Mouse (Mus musculus): ENCODE results near the gene Tubgcp2. TPM values are rescaled to one million over a fixed set of nuclear protein-coding genes. Genes with fewer than 3 reads are reported as not detected.

Tubgcp2 gene
- polyA plus RNA-seq, 1 experiment from 2014 or later, result 28.8 TPM

DNA sequence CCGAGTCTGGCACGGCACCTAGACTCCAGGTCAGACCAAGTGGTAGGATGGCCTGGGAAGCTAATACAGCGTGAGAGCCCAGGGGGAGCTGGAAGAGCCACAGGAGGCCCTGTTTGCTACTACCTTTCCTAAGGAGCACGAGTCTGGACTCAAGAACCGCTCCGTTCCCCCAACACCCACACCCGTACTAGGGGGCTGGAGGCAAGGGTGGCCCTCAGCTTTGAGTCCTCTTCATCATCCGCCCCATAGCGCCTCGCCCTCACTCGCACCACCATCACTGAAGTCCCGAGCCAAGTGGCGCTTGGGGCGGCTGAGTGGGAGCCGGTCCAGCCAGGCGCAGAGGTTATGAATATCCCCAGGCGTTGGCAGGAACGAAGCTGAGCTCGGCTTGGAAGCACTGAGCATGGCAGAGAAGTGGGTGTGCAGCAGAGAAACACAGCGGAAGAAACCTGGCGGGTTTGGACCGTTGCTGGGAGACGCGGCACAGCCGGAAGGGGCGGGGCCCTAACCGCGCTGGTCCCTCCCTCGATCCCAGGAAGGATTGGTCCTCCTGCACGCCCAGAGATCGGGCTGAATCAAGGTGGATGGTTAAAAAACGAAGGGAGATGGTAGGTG lies 58.1 kb downstream of the Tubgcp2 start, which contains the start of gene 6430531B16Rik:
Gene 6430531B16Rik, minus strand, starts transcription at position 478 of the 615 bp plus-strand sequence.
- H3K36me3 ChIP-seq, result no peaks in the 10 kb centered on the region
- H3K4me3 ChIP-seq (replicated peaks), result peak within 1 kb of the TSS; percentile 58
- peaks cover 12% of the 10 kb centered on the region for H3K4me1 ChIP-seq (replicated peaks)
- no peaks in the 10 kb centered on the region for H3K9me3 ChIP-seq (replicated peaks)
- peak within 1 kb of the TSS; percentile 49 for H3K9ac ChIP-seq
- H3K27me3 ChIP-seq, result no peaks in the 10 kb centered on the region
- peak within 1 kb of the TSS; percentile 79 for H3K4me2 ChIP-seq
- DNase-seq (peak; percentile 52), ATAC-seq (ENCODE audit: low read depth) (peak; percentile 77)
- WGBS (ENCODE audit: insufficient replicate concordance), result 7% methylated on average over 32 of the region's 32 CpGs
- no peak within 1 kb of the TSS for H3K27ac ChIP-seq

DNA sequence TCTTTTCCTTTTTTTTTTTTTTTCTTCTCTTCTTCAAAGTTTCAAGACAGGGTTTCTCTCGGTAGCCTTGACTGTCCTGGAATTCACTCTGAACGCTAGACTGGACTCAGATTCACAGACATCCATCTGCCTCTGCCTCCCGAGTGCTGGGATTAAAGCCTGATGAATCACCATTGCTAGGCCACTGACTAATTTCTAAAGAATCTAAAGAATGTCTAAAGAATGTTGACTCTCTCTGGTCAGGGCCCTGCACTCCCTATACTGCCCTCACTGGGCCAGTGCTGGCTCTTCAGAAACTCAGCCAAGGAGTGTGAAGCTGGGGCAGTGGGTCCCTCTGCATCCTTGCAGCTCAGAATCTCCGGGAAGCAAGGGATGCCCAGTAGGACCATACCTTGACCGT lies 61.0 kb downstream of the Tubgcp2 start:
- no peak overlapping the region for H3K27ac ChIP-seq
- 51% methylated on average over 5 of the region's 5 CpGs for WGBS (ENCODE audit: insufficient replicate concordance)
- H3K9me3 ChIP-seq (replicated peaks), result no peaks in the 10 kb centered on the region
- no peak overlapping the region for H3K4me2 ChIP-seq
- H3K36me3 ChIP-seq, result no peaks in the 10 kb centered on the region
- H3K4me1 ChIP-seq (replicated peaks), result peaks cover 12% of the 10 kb centered on the region
- H3K9ac ChIP-seq, result no peak overlapping the region
- ATAC-seq (ENCODE audit: low read depth) (no peak), DNase-seq (no peak)
- H3K27me3 ChIP-seq, result no peaks in the 10 kb centered on the region
- H3K4me3 ChIP-seq (replicated peaks), result no peak overlapping the region

DNA sequence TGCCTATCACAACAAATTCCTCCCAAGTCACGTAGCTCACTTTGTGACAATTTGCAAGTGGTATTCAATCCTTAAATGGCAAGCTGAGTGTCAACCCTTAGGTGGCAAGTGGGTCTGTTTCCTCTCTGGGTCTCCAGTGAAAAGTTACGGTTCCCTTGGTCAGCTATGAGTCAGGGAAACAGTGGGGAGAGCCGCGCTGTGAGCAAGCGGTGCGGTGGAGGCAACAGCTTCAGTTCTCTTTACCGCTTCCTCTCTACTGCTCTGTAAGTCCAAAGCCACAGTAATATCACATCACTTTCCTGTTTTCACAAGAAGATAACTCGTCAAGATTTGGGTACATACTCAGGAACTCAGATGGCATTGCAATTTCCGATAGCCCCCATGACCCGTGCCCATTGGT lies 62.2 kb downstream of the Tubgcp2 start:
- WGBS (ENCODE audit: insufficient replicate concordance), result 41% methylated on average over 10 of the region's 10 CpGs
- ATAC-seq (ENCODE audit: low read depth), result no peak

DNA sequence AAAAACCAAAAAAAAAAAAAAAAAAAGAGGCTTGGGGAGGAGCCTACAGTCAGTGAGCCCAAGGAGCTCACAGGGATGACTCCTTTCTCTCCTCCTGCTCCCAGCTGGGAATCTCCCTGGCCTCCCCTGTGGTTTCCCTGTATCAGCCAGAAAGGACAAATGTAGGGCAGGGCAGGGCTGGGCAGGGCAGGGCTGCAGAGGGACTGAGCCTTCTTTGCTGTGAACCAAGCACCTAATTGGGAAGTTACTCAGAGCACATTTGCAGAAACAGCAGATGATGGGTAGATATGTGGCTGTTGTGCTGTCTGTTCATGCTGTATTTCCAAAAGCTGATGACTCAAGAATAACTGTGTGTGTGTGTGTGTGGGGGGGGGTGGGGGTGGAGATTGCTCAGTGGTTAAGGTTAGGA lies 63.5 kb downstream of the Tubgcp2 start:
- no peaks in the 10 kb centered on the region for H3K9me3 ChIP-seq (replicated peaks)
- H3K27ac ChIP-seq, result no peak overlapping the region
- DNase-seq, result no peak
- H3K27me3 ChIP-seq, result no peaks in the 10 kb centered on the region
- H3K4me3 ChIP-seq (replicated peaks), result no peak overlapping the region
- no peak overlapping the region for H3K4me2 ChIP-seq
- H3K4me1 ChIP-seq (replicated peaks), result no peaks in the 10 kb centered on the region; the same call in 1 of the 2 replicates
- H3K36me3 ChIP-seq, result no peaks in the 10 kb centered on the region
- no peak for ATAC-seq (ENCODE audit: low read depth)
- H3K9ac ChIP-seq, result no peak overlapping the region

More for the DNA sequence above, 62.2 kb downstream of the Tubgcp2 start:
- H3K9ac ChIP-seq, result no peak overlapping the region
- peaks cover 11% of the 10 kb centered on the region for H3K4me1 ChIP-seq (replicated peaks)
- no peaks in the 10 kb centered on the region for H3K27me3 ChIP-seq
- H3K4me3 ChIP-seq (replicated peaks), result no peak overlapping the region
- no peak for DNase-seq
- no peaks in the 10 kb centered on the region for H3K9me3 ChIP-seq (replicated peaks)
- no peak overlapping the region for H3K27ac ChIP-seq
- no peaks in the 10 kb centered on the region for H3K36me3 ChIP-seq
- H3K4me2 ChIP-seq, result no peak overlapping the region

DNA sequence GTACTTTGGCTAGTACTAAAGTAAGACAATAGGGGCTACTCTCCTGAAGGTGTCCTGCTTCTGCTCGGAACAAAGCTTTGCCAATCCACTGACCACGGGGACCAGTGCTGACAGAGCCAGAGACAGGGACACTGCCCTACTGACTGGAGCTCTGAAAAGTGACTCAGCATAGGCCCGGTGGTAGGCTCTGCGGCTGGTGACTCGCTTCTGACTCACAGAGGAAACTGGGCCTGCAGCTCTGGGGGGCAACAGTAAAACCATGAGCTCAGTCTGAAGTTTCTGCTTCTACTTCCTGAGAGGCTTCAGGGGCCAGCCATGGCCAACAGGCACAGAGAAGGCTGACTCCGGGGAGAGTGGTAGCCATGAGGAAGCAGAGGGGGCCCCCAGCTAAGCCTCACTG lies 65.0 kb downstream of the Tubgcp2 start:
- peak; percentile 41 for ATAC-seq (ENCODE audit: low read depth)
- no peak overlapping the region for H3K27ac ChIP-seq
- no peak for DNase-seq
- H3K36me3 ChIP-seq, result no peaks in the 10 kb centered on the region
- no peak overlapping the region for H3K4me2 ChIP-seq
- H3K4me3 ChIP-seq (replicated peaks), result no peak overlapping the region
- no peak overlapping the region for H3K9ac ChIP-seq
- no peaks in the 10 kb centered on the region; the same call in 1 of the 2 replicates for H3K4me1 ChIP-seq (replicated peaks)
- 20% methylated on average over 6 of the region's 6 CpGs for WGBS (ENCODE audit: insufficient replicate concordance)
- H3K27me3 ChIP-seq, result no peaks in the 10 kb centered on the region
- H3K9me3 ChIP-seq (replicated peaks), result no peaks in the 10 kb centered on the region

DNA sequence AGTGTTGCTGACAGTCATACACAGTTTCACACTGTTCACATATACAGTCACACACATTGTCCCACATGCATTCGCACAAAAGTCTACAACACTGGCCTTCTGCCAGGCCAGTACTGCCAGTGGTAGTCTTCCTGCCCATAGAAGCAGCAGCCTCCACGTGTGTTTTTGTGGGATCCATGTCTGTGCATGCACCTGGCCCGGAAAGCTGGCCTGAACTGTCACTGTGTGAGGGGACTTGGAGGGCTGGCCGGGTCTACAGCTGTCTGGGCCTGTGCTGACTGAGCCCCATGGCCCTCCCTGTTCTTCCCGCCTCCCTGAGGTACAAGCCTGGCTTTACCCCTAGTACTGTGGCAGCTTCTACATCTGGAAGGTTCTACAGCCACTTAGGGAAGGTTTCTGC lies 65.5 kb downstream of the Tubgcp2 start:
- H3K9ac ChIP-seq, result 0 out of 2 replicates have a peak overlapping the region, but pooled peaks have one; percentile 19
- no peak overlapping the region for H3K27ac ChIP-seq
- no peaks in the 10 kb centered on the region; the same call in 1 of the 2 replicates for H3K4me1 ChIP-seq (replicated peaks)
- no peaks in the 10 kb centered on the region for H3K9me3 ChIP-seq (replicated peaks)
- H3K4me2 ChIP-seq, result no peak overlapping the region
- H3K27me3 ChIP-seq, result no peaks in the 10 kb centered on the region
- no peak overlapping the region for H3K4me3 ChIP-seq (replicated peaks)
- 56% methylated on average over 5 of the region's 5 CpGs for WGBS (ENCODE audit: insufficient replicate concordance)
- no peak for ATAC-seq (ENCODE audit: low read depth)
- no peak for DNase-seq
- no peaks in the 10 kb centered on the region for H3K36me3 ChIP-seq

DNA sequence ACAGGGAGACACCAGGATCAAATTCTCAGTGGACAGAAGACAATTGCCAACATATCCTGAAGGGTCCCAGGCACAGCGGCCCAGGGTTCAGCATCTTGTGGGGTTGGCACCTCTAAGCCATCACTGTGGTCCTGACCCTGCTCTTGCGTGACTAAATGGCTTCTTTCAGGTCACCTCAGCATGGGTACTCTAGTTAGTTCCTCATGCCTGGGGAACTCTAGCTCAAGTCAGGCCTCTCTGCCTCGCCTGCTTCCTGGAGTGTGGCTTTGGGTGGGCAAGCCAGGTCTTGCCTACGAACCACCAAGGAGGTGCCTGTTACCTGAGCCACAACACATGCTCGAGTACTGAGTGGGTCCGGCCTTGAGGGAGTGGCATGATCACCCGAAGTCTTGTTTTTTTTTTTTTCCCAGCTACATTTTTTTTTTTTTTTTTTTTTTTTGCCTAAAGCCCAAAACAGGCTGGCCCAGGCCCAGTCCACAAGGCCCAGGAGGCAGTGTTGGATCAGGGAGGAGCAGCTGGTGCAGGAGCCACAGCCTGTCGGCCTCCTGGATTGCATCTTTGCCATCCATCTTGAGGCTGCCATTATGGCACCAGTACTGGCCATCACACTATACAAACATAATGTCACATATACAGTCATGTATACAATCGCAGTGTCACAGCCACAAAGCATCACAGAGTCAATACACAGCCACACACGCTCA lies 66.1 kb downstream of the Tubgcp2 start:
- no peaks in the 10 kb centered on the region for H3K36me3 ChIP-seq
- ATAC-seq (ENCODE audit: low read depth), result no peak
- no peak overlapping the region for H3K4me2 ChIP-seq
- H3K4me1 ChIP-seq (replicated peaks), result no peaks in the 10 kb centered on the region; the same call in 1 of the 2 replicates
- no peak overlapping the region for H3K4me3 ChIP-seq (replicated peaks)
- H3K9me3 ChIP-seq (replicated peaks), result no peaks in the 10 kb centered on the region
- WGBS (ENCODE audit: insufficient replicate concordance), result 65% methylated on average over 10 of the region's 10 CpGs
- H3K27ac ChIP-seq, result no peak overlapping the region
- H3K27me3 ChIP-seq, result no peaks in the 10 kb centered on the region
- H3K9ac ChIP-seq, result no peak overlapping the region
- DNase-seq, result no peak

DNA sequence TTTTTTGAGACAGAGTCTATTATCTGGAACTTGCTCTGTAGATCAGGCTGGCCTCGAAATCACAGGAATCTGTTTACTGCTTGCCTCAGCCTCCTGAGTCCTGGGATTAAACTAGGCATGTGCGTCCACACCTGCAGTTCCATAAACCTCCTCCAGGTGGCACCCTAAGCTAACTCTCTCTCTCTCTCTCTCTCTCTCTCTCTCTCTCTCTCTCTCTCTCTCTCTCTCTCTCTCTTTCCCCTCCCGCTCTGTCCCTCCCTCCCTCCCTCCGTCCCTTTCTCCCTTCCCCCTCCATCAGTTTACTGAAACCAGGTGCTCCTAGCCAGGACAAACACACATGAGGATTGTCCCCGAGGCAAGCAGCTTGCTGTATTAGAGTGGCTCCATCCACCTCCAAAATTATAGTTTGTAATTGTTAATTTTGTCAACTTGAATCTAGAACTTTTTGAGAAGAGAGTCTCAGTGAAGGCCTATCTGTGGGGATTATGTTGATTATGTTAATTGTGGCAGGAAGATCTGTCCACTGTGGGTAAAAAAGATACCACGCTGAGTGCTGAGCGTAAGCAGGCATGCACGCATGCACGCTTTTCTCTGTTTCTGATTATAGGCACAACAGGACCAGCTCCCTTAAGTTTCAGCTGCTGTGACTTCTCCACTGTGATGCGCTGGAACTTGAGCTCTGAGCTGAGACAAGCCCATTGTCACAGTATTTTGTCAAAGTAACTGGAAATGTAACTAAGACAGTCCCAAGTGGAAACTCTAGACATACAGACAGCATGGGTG lies 66.9 kb downstream of the Tubgcp2 start:
- no peaks in the 10 kb centered on the region for H3K27me3 ChIP-seq
- peak; percentile 47 for DNase-seq
- 42% methylated on average over 10 of the region's 10 CpGs for WGBS (ENCODE audit: insufficient replicate concordance)

DNA sequence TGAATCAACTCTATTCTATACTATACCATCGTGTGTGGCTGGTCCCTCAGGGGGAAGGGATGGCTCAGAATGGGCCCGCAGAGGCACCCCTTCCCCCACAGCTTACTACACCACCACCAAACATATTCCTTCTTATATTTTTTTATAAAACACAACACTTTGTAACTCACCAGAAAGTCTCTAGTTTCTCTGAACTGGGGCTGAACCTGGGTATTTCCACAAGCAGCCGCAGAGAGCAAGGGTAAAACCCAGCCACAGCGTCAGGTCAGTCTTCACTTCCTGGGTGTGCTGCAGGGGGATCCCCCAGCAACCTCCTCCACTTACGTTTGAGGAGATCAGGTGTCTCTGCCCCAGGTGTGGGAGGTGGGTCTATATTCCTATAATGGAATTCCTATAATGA lies 68.0 kb downstream of the Tubgcp2 start:
- Histone ChIP-seq H3K4me3 (replicated peaks) (no peak overlapping the region), H3K4me1 (replicated peaks) (no peaks in the 10 kb centered on the region), H3K27ac (no peak overlapping the region), H3K36me3 (no peaks in the 10 kb centered on the region), H3K9ac (no peak overlapping the region), H3K4me2 (no peak overlapping the region), H3K27me3 (no peaks in the 10 kb centered on the region), H3K9me3 (replicated peaks) (no peaks in the 10 kb centered on the region)
- ATAC-seq (ENCODE audit: low read depth) (no peak), DNase-seq (no peak)
- WGBS (ENCODE audit: insufficient replicate concordance), result 53% methylated on average over 5 of the region's 5 CpGs

More for the DNA sequence above, 66.9 kb downstream of the Tubgcp2 start:
- Histone ChIP-seq H3K9ac (no peak overlapping the region), H3K9me3 (replicated peaks) (no peaks in the 10 kb centered on the region), H3K36me3 (no peaks in the 10 kb centered on the region), H3K27ac (no peak overlapping the region), H3K4me2 (no peak overlapping the region), H3K4me3 (replicated peaks) (no peak overlapping the region), H3K4me1 (replicated peaks) (no peaks in the 10 kb centered on the region; the same call in 1 of the 2 replicates)
- ATAC-seq (ENCODE audit: low read depth), result no peak

DNA sequence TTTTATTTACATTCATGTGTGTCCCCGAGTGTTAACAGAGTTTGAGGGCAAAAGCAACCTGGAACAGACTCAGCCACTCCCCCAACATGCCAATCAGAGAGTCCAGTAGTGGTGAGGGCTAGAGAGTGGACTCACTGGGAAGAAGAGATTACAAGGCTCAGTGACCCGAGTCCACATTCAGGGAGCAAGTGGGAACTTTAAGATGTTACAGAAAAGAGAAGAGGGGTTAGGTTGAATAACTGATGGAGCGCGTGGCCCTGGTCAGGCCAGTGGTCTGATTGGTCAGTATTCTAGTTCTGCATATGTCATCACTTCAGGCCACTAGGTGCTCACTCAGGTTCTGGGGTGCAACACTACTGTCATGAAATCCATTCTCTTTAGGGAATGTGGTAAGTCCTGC lies 69.3 kb downstream of the Tubgcp2 start:
- H3K4me1 ChIP-seq (replicated peaks), result no peaks in the 10 kb centered on the region
- no peak overlapping the region for H3K4me2 ChIP-seq
- no peak overlapping the region for H3K9ac ChIP-seq
- no peak for ATAC-seq (ENCODE audit: low read depth)
- no peak overlapping the region for H3K4me3 ChIP-seq (replicated peaks)
- no peak for DNase-seq
- H3K27me3 ChIP-seq, result no peaks in the 10 kb centered on the region
- H3K9me3 ChIP-seq (replicated peaks), result no peaks in the 10 kb centered on the region
- 34% methylated on average over 4 of the region's 4 CpGs for WGBS (ENCODE audit: insufficient replicate concordance)
- no peaks in the 10 kb centered on the region for H3K36me3 ChIP-seq
- no peak overlapping the region for H3K27ac ChIP-seq

DNA sequence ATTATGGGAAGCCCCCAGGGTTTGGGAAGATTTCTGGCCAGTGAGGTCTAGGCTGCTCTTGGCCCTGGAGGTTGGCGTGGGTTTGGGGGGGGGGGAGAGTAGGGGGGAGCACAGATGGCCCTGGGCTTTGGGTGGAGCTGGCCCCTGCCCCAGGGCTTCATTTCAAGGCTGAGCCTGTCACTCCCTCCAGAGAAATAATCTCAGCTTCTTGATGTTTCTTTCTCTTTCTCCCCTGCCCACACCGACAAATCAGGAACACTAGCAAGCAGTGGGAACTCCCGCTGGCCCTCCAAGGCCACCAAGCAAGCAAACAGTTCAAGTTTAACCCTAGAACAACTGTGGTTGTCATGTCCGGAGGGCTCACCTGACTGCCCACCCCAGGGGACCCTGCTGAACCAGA lies 72.7 kb downstream of the Tubgcp2 start:
- Histone ChIP-seq H3K9ac (no peak overlapping the region), H3K4me1 (replicated peaks) (no peaks in the 10 kb centered on the region), H3K4me2 (no peak overlapping the region), H3K27me3 (peaks cover 5% of the 10 kb centered on the region), H3K36me3 (no peaks in the 10 kb centered on the region), H3K4me3 (replicated peaks) (no peak overlapping the region), H3K9me3 (replicated peaks) (no peaks in the 10 kb centered on the region), H3K27ac (no peak overlapping the region)
- ATAC-seq (ENCODE audit: low read depth) (no peak), DNase-seq (no peak)
- WGBS (ENCODE audit: insufficient replicate concordance), result 60% methylated on average over 4 of the region's 4 CpGs
